Mouse (Mus musculus): ENCODE data around the gene Coq10b.

Gene Coq10b

GRCm38 (mm10) chr1:55106919-55107585 is 54.5 kb downstream of the Coq10b start:
- in situ Hi-C loops (cut with MseI, MboI), result no loop called here

- in situ Hi-C loops (cut with MseI, MboI), result no loop called here
Observed at GRCm38 (mm10) chr1:55107644-55108043, 55.1 kb downstream of the Coq10b start.

GRCm38 (mm10) chr1:55108473-55108872 is 55.9 kb downstream of the Coq10b start:
- in situ Hi-C loops (cut with MseI, MboI), result no loop called here

- in situ Hi-C loops (cut with MseI, MboI), result no loop called here
Observed at GRCm38 (mm10) chr1:55109066-55109766, 56.6 kb downstream of the Coq10b start.
